ENCODE assay signal across 16 mouse cellular contexts in genomic region chr3:133557154-133557553, GRCm38 (mm10).
"Had no signal": no experiment of that assay in that cellular context is flagged by ENCODE, and none has a peak within 500 bp of the region (broad histone marks: within the 10 kb centered on the region; RNA-seq: fewer than 3 reads in every experiment).

No protein-coding gene starts in this region.

- H3K9ac ChIP-seq: lung, embryonic 14.5 days; midbrain, embryonic 13.5 days; midbrain, embryonic 15.5 days; neural tube, embryonic 12.5 days; stomach, embryonic 15.5 days had no signal

- H3K4me2 ChIP-seq: lung, embryonic 14.5 days; midbrain, embryonic 11.5 days; midbrain, embryonic 13.5 days; midbrain, embryonic 15.5 days; neural tube, embryonic 12.5 days; stomach, embryonic 15.5 days had no signal

- H3K4me3 ChIP-seq: megakaryocyte, embryonic 14.5 days; midbrain, embryonic 13.5 days; midbrain, embryonic 15.5 days; neural tube, embryonic 12.5 days; stomach, embryonic 15.5 days had no signal

- H3K9me3 ChIP-seq: megakaryocyte, embryonic 14.5 days; midbrain, embryonic 13.5 days; midbrain, embryonic 15.5 days; neural tube, embryonic 12.5 days; stomach, embryonic 15.5 days had no signal

- H3K27me3 ChIP-seq: megakaryocyte, embryonic 14.5 days; midbrain, embryonic 13.5 days; midbrain, embryonic 15.5 days; neural tube, embryonic 12.5 days; stomach, embryonic 15.5 days had no signal

- ATAC-seq: midbrain, embryonic 13.5 days; midbrain, embryonic 15.5 days had no signal

- DNase-seq: lung, adult 18-20 months; lung, embryonic 14.5 days; lung, postnatal 10 days; lung, postnatal 36 days; right cerebral cortex, postnatal 14 days; thymus, adult 2 months; thymus, postnatal 25 days; thymus, postnatal 4 days had no signal

- H3K36me3 ChIP-seq: midbrain, embryonic 13.5 days; midbrain, embryonic 15.5 days; neural tube, embryonic 12.5 days; stomach, embryonic 15.5 days had no signal

- H3K27ac ChIP-seq: macrophage; midbrain, embryonic 13.5 days; midbrain, embryonic 15.5 days; neural tube, embryonic 12.5 days; stomach, embryonic 15.5 days; stomach, postnatal 0 days had no signal

- H3K4me1 ChIP-seq: midbrain, embryonic 13.5 days; midbrain, embryonic 15.5 days; neural tube, embryonic 12.5 days; stomach, embryonic 15.5 days had no signal
